Mouse (Mus musculus) adipocyte (in vitro differentiated cells): Measurements from ENCODE around the gene Scel.

Experiments
- DNase-seq: peaks from one replicate; pipeline ENCODE4 v3.0.0-alpha.2; 2016; ENCODE audit warnings: low spot score

Scel gene

GRCm38 (mm10) chr14:103571598-103572320 is 58.6 kb downstream of the Scel start:
- DNase-seq: no peak

GRCm38 (mm10) chr14:103575854-103576253 is 62.7 kb downstream of the Scel start:
- no peak for DNase-seq

- DNase-seq: no peak
These were observed 63.9 kb downstream of the Scel start for GRCm38 (mm10) chr14:103577011-103577410.

GRCm38 (mm10) chr14:103586662-103587061 is 73.5 kb downstream of the Scel start:
- peak; percentile 4 for DNase-seq

- DNase-seq: no peak
These were observed 74.2 kb downstream of the Scel start for GRCm38 (mm10) chr14:103587208-103587900.

- no peak for DNase-seq
These were observed 76.7 kb downstream of the Scel start for GRCm38 (mm10) chr14:103589819-103590218.

- no peak for DNase-seq
These were observed 82.7 kb downstream of the Scel start for GRCm38 (mm10) chr14:103595870-103596269.

GRCm38 (mm10) chr14:103608063-103608462 is 94.9 kb downstream of the Scel start:
- DNase-seq: no peak

- DNase-seq: no peak
These were observed 100.6 kb downstream of the Scel start for GRCm38 (mm10) chr14:103613573-103614271.

GRCm38 (mm10) chr14:103614272-103614587 is 101.1 kb downstream of the Scel start:
- DNase-seq: no peak

- no peak for DNase-seq
These were observed 106.6 kb downstream of the Scel start for GRCm38 (mm10) chr14:103619756-103620155.

GRCm38 (mm10) chr14:103621207-103621606 is 108.1 kb downstream of the Scel start:
- DNase-seq: no peak

- no peak for DNase-seq
These were observed 113.0 kb downstream of the Scel start for GRCm38 (mm10) chr14:103626100-103626499.

GRCm38 (mm10) chr14:103629639-103630364 is 116.7 kb downstream of the Scel start:
- DNase-seq: no peak

- DNase-seq: no peak
These were observed 117.4 kb downstream of the Scel start for GRCm38 (mm10) chr14:103630545-103630944.

GRCm38 (mm10) chr14:103643933-103644332 is 130.8 kb downstream of the Scel start:
- no peak for DNase-seq

GRCm38 (mm10) chr14:103647981-103648380 is 134.8 kb downstream of the Scel start:
- DNase-seq: no peak

GRCm38 (mm10) chr14:103648623-103649255 is 135.6 kb downstream of the Scel start:
- DNase-seq: no peak

- DNase-seq: no peak
These were observed 136.2 kb downstream of the Scel start for GRCm38 (mm10) chr14:103649302-103649701.

- no peak for DNase-seq
These were observed 136.8 kb downstream of the Scel start, which contains the start of gene Slain1 for GRCm38 (mm10) chr14:103649896-103650334. Gene Slain1, plus strand, starts transcription at chr14:103650228.

- DNase-seq: no peak
These were observed 137.4 kb downstream of the Scel start for GRCm38 (mm10) chr14:103650413-103651101.
